Mouse (Mus musculus): Measurements from ENCODE around the gene Lingo1. TPM values are rescaled to one million over a fixed set of nuclear protein-coding genes. Genes with fewer than 3 reads are reported as not detected.

Lingo1 gene
- polyA plus RNA-seq, 1 experiment from 2014 or later = 0.29 TPM

DNA sequence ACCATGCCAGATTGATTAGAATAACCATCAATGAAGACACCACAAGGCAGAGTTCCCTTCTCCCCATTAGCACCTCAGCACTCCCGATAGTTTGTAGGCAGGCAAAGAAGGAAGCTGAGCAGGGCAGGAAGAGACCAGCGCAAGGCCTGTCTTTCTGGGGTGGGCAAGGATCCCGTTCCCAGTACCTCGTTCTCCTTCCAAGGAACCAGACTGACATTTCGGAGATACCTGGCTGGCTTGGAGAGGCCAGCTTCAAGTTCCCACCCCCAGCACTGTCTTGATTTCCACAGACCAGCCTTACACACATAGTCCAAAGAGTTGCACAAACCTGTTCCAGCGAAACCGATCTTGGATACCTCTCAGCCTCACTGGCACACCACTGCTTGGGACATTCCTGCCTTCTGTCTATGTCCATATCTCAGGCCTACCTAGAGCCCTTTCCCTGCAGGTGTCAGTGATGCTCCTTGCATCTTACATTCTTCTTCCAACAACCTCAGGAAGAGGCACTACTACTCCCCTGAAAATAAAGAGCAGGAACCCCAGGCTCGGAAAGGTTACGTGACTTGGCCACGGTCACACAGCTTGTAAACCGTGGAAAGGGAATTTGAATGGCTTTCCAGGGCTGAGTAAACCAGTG lies 159.4 kb downstream of the Lingo1 start:
- peaks cover 51% of the 10 kb centered on the region for H3K27me3 ChIP-seq (ENCODE audit: insufficient read depth, low read length)
- TF ChIP-seq CTCF (IDR thresholded peaks at IDR 0.05; ENCODE audit: low read depth) (no peak), EP300 (IDR thresholded peaks at IDR 0.05; ENCODE audit: low read depth) (no peak)
- no peak overlapping the region for H3K4me2 ChIP-seq (ENCODE audit: low read depth, low read length)
- no peak overlapping the region for H3K9ac ChIP-seq (replicated peaks)
- no peaks in the 10 kb centered on the region for H3K9me3 ChIP-seq (ENCODE audit: low read length)
- H3K4me3 ChIP-seq (ENCODE audit: low read depth, low read length) = no peak overlapping the region
- DNase-seq = no peak
- H3K4me1 ChIP-seq (ENCODE audit: insufficient read depth) = peaks cover 7% of the 10 kb centered on the region; the same call in 1 of the 2 replicates
- ATAC-seq = no peak
- no peaks in the 10 kb centered on the region for H3K36me3 ChIP-seq (replicated peaks; ENCODE audit: insufficient read depth, low read length)
- 44% methylated on average over 11 of the region's 11 CpGs for WGBS (ENCODE audit: insufficient replicate concordance)
- H3K27ac ChIP-seq (ENCODE audit: low read depth) = no peak overlapping the region

- ATAC-seq = peak; percentile 56; the same call in 1 of the 2 replicates
- peak; percentile 82 for DNase-seq
- peak overlapping the region; percentile 52; the same call in 1 of the 2 replicates for H3K4me3 ChIP-seq (ENCODE audit: low read depth, low read length)
- H3K27ac ChIP-seq (ENCODE audit: low read depth) = no peak overlapping the region
- no peaks in the 10 kb centered on the region for H3K36me3 ChIP-seq (replicated peaks; ENCODE audit: insufficient read depth, low read length)
- H3K9ac ChIP-seq (replicated peaks) = no peak overlapping the region
- no peaks in the 10 kb centered on the region for H3K9me3 ChIP-seq (ENCODE audit: low read length)
- H3K4me2 ChIP-seq (ENCODE audit: low read depth, low read length) = no peak overlapping the region
- TF ChIP-seq CTCF (IDR thresholded peaks at IDR 0.05; ENCODE audit: low read depth) (peak; percentile 99), EP300 (IDR thresholded peaks at IDR 0.05; ENCODE audit: low read depth) (no peak)
- peaks cover 7% of the 10 kb centered on the region; the same call in 1 of the 2 replicates for H3K4me1 ChIP-seq (ENCODE audit: insufficient read depth)
- H3K27me3 ChIP-seq (ENCODE audit: insufficient read depth, low read length) = peaks cover 51% of the 10 kb centered on the region
- WGBS (ENCODE audit: insufficient replicate concordance) = 1% methylated on average over 10 of the region's 10 CpGs
These were observed 160.1 kb downstream of the Lingo1 start for GRCm38 (mm10) chr9:56636214-56636613.

- Histone ChIP-seq H3K27me3 (ENCODE audit: insufficient read depth, low read length) (peaks cover 51% of the 10 kb centered on the region), H3K4me1 (ENCODE audit: insufficient read depth) (peaks cover 7% of the 10 kb centered on the region; the same call in 1 of the 2 replicates), H3K9ac (replicated peaks) (peak overlapping the region; percentile 34), H3K27ac (ENCODE audit: low read depth) (no peak overlapping the region), H3K9me3 (ENCODE audit: low read length) (no peaks in the 10 kb centered on the region), H3K4me3 (ENCODE audit: low read depth, low read length) (peak overlapping the region; percentile 52), H3K36me3 (replicated peaks; ENCODE audit: insufficient read depth, low read length) (no peaks in the 10 kb centered on the region), H3K4me2 (ENCODE audit: low read depth, low read length) (peak overlapping the region; percentile 79)
- TF ChIP-seq CTCF (IDR thresholded peaks at IDR 0.05; ENCODE audit: low read depth) = no peak
- TF ChIP-seq EP300 (IDR thresholded peaks at IDR 0.05; ENCODE audit: low read depth) = no peak
- ATAC-seq = peak; percentile 27; the same call in 1 of the 2 replicates
- WGBS (ENCODE audit: insufficient replicate concordance) = 1% methylated on average over 31 of the region's 68 CpGs
- peak; percentile 27 for DNase-seq
These were observed 160.7 kb downstream of the Lingo1 start for GRCm38 (mm10) chr9:56635498-56636121.

- Histone ChIP-seq H3K27ac (ENCODE audit: low read depth) (no peak overlapping the region), H3K4me1 (ENCODE audit: insufficient read depth) (peaks cover 7% of the 10 kb centered on the region; the same call in 1 of the 2 replicates), H3K9ac (replicated peaks) (peak overlapping the region; percentile 34), H3K36me3 (replicated peaks; ENCODE audit: insufficient read depth, low read length) (no peaks in the 10 kb centered on the region), H3K9me3 (ENCODE audit: low read length) (no peaks in the 10 kb centered on the region), H3K4me3 (ENCODE audit: low read depth, low read length) (peak overlapping the region; percentile 52), H3K4me2 (ENCODE audit: low read depth, low read length) (peak overlapping the region; percentile 79), H3K27me3 (ENCODE audit: insufficient read depth, low read length) (peaks cover 51% of the 10 kb centered on the region)
- WGBS (ENCODE audit: insufficient replicate concordance) = 1% methylated on average over 37 of the region's 40 CpGs
- DNase-seq (peak; percentile 27), ATAC-seq (peak; percentile 15; the same call in 1 of the 2 replicates)
- TF ChIP-seq CTCF (IDR thresholded peaks at IDR 0.05; ENCODE audit: low read depth) (no peak), EP300 (IDR thresholded peaks at IDR 0.05; ENCODE audit: low read depth) (no peak)
These were observed 161.2 kb downstream of the Lingo1 start for GRCm38 (mm10) chr9:56635121-56635497.

GRCm38 (mm10) chr9:56634406-56635120 lies 161.7 kb downstream of the Lingo1 start:
- ATAC-seq = no peak
- H3K27ac ChIP-seq (ENCODE audit: low read depth) = no peak overlapping the region

More at GRCm38 (mm10) chr9:56634406-56635120, 161.7 kb downstream of the Lingo1 start:
- DNase-seq = no peak
- TF ChIP-seq EP300 (IDR thresholded peaks at IDR 0.05; ENCODE audit: low read depth) = no peak
- no peak for TF ChIP-seq CTCF (IDR thresholded peaks at IDR 0.05; ENCODE audit: low read depth)
- H3K4me2 ChIP-seq (ENCODE audit: low read depth, low read length) = peak overlapping the region; percentile 79
- H3K4me3 ChIP-seq (ENCODE audit: low read depth, low read length) = peak overlapping the region; percentile 52
- H3K9ac ChIP-seq (replicated peaks) = no peak overlapping the region
- peaks cover 7% of the 10 kb centered on the region; the same call in 1 of the 2 replicates for H3K4me1 ChIP-seq (ENCODE audit: insufficient read depth)
- no peaks in the 10 kb centered on the region for H3K36me3 ChIP-seq (replicated peaks; ENCODE audit: insufficient read depth, low read length)
- H3K27me3 ChIP-seq (ENCODE audit: insufficient read depth, low read length) = peaks cover 51% of the 10 kb centered on the region
- 6% methylated on average over 25 of the region's 25 CpGs for WGBS (ENCODE audit: insufficient replicate concordance)
- no peaks in the 10 kb centered on the region for H3K9me3 ChIP-seq (ENCODE audit: low read length)

All from liver, postnatal 0 days (tissue).